Mouse (Mus musculus) kidney, embryonic 16.5 days (tissue): ENCODE measurements around the gene Apobr. TPM values are rescaled to one million over a fixed set of nuclear protein-coding genes. Genes with fewer than 3 reads are reported as not detected.

Source experiments
- ATAC-seq: fragments of 200-750 bp; cut with Nextera tagmentation; 2 replicates; pipeline ENCODE4 v1.8.0; 2017; ENCODE audit warnings: moderate TSS enrichment; ENCODE audit not compliant: low FRiP score, low TSS enrichment
- H3K27ac ChIP-seq: fragments of 300-500 bp; sonication (generic); 2 replicates; pipeline ENCODE4 v1.5.1; 2014; ENCODE audit warnings: low read length
- H3K27me3 ChIP-seq: fragments of 300-500 bp; sonication (generic); 2 replicates; pipeline ENCODE4 v1.6.1; 2014; ENCODE audit warnings: low read length, control low read depth, mixed read lengths; ENCODE audit not compliant: insufficient read depth
- H3K36me3 ChIP-seq: fragments of 300-500 bp; sonication (generic); 2 replicates; pipeline ENCODE4 v1.6.1; 2014; ENCODE audit warnings: low read length, control low read depth, mixed read lengths; ENCODE audit not compliant: insufficient read depth
- H3K4me1 ChIP-seq: fragments of 300-500 bp; sonication (generic); 2 replicates; pipeline ENCODE4 v1.6.1; 2014; ENCODE audit warnings: low read length, control low read depth, mixed read lengths; ENCODE audit not compliant: insufficient read depth
- H3K4me2 ChIP-seq: fragments of 300-500 bp; sonication (generic); replicated peaks from 2 replicates; pipeline ENCODE4 v1.6.1; 2014; ENCODE audit warnings: low read depth, low read length
- H3K4me3 ChIP-seq: fragments of 300-500 bp; sonication (generic); 2 replicates; pipeline ENCODE4 v1.5.1; 2014; ENCODE audit warnings: mild to moderate bottlenecking, low read length
- H3K9ac ChIP-seq: fragments of 300-500 bp; sonication (generic); replicated peaks from 2 replicates; pipeline ENCODE4 v1.6.1; 2014; ENCODE audit warnings: low read length
- H3K9me3 ChIP-seq: fragments of 300-500 bp; sonication (generic); 2 replicates; pipeline ENCODE4 v1.6.1; 2016; ENCODE audit warnings: low read length, control low read depth
- WGBS: fragments of 180-500 bp; shearing (Covaris S2); extraction: QIAGEN DNeasy Blood & Tissue Kit; methylation state at CpG from one replicate; pipeline ENCODE4 v1.1.7; 2014; 5-methylcytosine and 5-hydroxymethylcytosine counted together
- polyA plus RNA-seq: library from polyadenylated mRNA; unstranded; fragments of >200 nt; fragmentation: Nextera tagmentation; extraction: Ambion mirVana; gene quantifications from 2 replicates; pipeline ENCODE4 v1.2.1, GENCODE M21; 2015

Apobr gene
- polyA plus RNA-seq, 1 experiment from 2014 or later, result 1.1 TPM

DNA sequence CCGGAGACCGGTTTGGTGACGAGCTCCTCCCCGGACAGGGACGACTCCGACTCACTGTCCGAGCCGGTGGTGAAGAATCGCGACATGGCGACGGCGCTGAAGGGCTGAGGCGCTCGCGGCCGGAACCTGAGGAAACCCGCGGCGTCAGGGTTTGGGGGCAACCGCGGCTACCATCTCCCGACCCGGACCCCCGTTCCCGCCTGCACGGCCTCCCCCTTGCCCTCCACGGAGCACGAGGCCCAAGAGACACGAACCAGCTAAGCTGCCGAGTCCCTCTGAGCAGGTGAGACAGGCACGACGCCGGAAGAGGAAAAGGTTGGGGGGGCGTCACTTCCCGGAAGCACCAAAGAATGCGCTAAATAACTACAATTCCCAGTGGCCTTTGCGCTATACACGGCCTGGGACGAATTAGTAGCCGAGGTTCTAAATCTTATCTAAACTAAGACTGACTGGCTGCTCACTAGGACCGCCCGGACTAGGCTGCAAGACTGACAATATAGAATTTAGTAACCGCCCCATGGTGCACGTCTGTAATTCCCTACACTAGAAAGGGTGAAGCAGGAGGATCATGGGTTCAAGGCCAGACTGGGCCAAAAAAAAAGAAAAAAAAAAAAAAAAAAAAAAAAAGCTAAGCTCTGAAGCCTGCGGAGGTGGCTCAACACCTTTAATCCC lies 18.5 kb upstream of the Apobr start, which contains the start of gene Eif3c:
Eif3c (minus strand) TSS at position 318 of the 672 bp plus-strand sequence.
- peak; percentile 97 for ATAC-seq
- H3K27ac ChIP-seq, result peak within 1 kb of the TSS; percentile 94
- H3K4me2 ChIP-seq, result peak within 1 kb of the TSS; percentile 69
- H3K9me3 ChIP-seq, result no peaks in the 10 kb centered on the region
- under 1% methylated on average over 46 of the region's 46 CpGs for WGBS
- H3K9ac ChIP-seq, result peak within 1 kb of the TSS; percentile 91
- H3K36me3 ChIP-seq, result peaks cover 34% of the 10 kb centered on the region
- H3K4me3 ChIP-seq, result peak within 1 kb of the TSS; percentile 92
- peaks cover 8% of the 10 kb centered on the region for H3K4me1 ChIP-seq
- no peaks in the 10 kb centered on the region for H3K27me3 ChIP-seq

DNA sequence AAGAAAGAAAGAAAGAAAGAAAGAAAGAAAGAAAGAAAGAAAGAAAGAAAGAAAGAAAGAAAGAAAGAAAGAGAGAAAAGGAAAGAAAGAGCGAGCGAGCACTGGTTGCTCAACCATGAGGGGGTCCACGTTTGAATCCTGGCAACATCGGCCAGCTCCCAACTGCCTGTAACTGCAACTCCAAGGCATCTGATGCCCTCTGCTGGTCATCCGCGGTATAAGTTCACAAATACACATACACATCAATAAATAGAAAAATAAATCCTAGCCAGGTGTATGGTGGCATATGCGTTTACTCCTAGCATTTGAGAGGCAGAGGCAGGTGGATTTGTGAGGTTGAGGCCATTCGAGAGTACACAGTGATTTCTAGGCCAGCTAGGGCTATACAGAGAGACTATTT lies 7.8 kb upstream of the Apobr start:
- Histone ChIP-seq H3K4me2 (no peak overlapping the region), H3K4me1 (no peaks in the 10 kb centered on the region), H3K27me3 (no peaks in the 10 kb centered on the region), H3K27ac (no peak overlapping the region), H3K9me3 (no peaks in the 10 kb centered on the region), H3K4me3 (no peak overlapping the region), H3K36me3 (peaks cover 5% of the 10 kb centered on the region), H3K9ac (no peak overlapping the region)
- no peak for ATAC-seq
- WGBS, result 55% methylated on average over 8 of the region's 8 CpGs

DNA sequence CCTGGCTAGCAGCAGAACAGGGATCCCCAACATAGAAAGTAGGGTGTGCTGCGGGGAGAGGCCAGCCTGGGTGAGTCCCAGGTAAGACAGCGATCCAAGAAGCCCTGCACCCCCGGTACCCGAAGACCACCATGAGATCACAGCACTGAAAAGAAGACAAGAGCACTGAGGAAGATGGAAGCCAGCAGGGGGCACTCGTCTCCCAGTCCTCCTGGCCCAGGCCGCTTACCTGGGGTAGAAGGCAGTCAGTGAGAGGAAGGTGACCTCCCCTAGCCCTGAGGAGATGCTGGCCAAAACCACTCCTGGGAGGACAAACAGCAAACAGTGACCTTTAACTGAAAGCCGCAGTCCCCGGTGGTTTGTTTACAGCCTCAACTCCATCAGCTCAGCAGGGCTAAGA lies 5.6 kb upstream of the Apobr start:
- 51% methylated on average over 8 of the region's 8 CpGs for WGBS
- H3K36me3 ChIP-seq, result peaks cover 5% of the 10 kb centered on the region
- no peaks in the 10 kb centered on the region for H3K9me3 ChIP-seq
- H3K4me1 ChIP-seq, result peaks cover 2% of the 10 kb centered on the region; the same call in 1 of the 2 replicates
- no peak overlapping the region for H3K4me2 ChIP-seq
- no peak overlapping the region for H3K9ac ChIP-seq
- H3K27me3 ChIP-seq, result no peaks in the 10 kb centered on the region
- H3K27ac ChIP-seq, result no peak overlapping the region
- no peak overlapping the region for H3K4me3 ChIP-seq
- no peak for ATAC-seq

DNA sequence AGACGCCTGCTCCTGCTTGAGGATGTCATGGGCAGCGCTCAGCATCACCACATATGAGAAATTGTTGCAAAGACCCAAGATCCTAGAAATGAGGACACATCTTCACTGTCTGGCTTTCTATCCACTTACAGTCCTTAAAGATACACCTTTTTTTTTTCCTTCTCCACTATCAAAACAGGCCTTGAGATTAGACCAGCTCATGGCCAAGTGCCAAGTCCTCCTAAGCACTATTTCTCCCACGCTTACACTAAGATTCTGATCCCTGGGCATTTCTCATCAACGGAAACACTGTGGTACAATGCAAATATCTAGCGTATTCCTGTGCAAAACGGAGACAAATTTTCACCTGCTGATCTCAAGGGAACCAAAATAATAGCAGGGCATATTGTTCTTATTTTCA lies 3.1 kb upstream of the Apobr start:
- Histone ChIP-seq H3K36me3 (no peaks in the 10 kb centered on the region; the same call in 1 of the 2 replicates), H3K4me3 (no peak overlapping the region), H3K9ac (no peak overlapping the region), H3K9me3 (no peaks in the 10 kb centered on the region), H3K4me1 (peaks cover 2% of the 10 kb centered on the region; the same call in 1 of the 2 replicates), H3K27me3 (no peaks in the 10 kb centered on the region), H3K27ac (no peak overlapping the region), H3K4me2 (no peak overlapping the region)
- ATAC-seq, result no peak
- WGBS, result 81% methylated on average over 6 of the region's 6 CpGs

DNA sequence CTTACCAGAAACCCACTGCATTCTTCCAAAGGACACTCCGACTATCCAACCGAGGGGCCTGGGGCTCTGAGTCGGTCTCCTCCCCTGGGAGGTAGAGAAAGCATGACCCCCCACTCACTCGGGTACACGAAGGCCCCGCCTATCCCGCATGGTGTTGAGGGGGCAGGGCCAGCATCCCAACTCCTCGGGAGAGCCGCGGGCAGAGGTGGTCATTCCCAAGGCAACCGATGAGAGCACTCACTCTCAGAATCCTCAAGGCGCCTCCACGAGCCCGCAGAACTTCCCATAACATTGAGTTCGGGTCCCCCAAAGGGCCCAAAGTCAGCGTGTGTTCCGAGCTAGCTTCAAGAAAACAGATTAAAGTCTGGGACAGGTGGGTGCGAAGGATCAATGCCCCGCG lies 2.0 kb upstream of the Apobr start:
- H3K27ac ChIP-seq, result no peak overlapping the region
- WGBS, result 2% methylated on average over 20 of the region's 20 CpGs
- no peaks in the 10 kb centered on the region for H3K27me3 ChIP-seq

DNA sequence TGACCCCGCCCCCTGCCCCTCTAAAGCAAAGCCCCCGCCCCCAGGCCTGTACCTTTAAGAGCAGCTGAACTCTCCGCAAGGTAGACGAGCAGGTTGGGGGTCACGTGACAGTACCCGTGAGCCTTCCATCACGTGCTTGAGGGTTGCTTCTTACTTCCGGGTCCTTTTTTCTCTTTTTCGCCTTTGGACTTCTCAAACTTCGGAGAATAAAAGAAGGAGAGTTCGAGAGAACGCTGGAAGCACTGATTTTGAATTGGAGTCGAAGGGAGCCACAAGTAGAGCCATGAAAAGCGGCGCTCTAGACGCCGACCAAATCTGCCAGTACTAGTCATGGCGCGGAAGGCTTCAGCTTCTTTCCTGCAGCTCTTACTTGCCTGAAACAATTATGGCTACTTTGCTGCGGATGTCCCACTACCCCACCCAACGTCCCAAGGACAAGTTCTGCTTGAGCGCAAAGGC lies 1.5 kb upstream of the Apobr start:
- Histone ChIP-seq H3K9me3 (no peaks in the 10 kb centered on the region), H3K9ac (peak overlapping the region; percentile 62), H3K4me1 (peaks cover 15% of the 10 kb centered on the region; the same call in 1 of the 2 replicates), H3K4me2 (peak overlapping the region; percentile 69), H3K27ac (peak overlapping the region; percentile 80), H3K27me3 (no peaks in the 10 kb centered on the region), H3K36me3 (no peaks in the 10 kb centered on the region; the same call in 1 of the 2 replicates), H3K4me3 (peak overlapping the region; percentile 52)
- peak; percentile 87 for ATAC-seq
- 1% methylated on average over 22 of the region's 22 CpGs for WGBS

More for the DNA sequence above, 2.0 kb upstream of the Apobr start:
- H3K4me1 ChIP-seq, result peaks cover 10% of the 10 kb centered on the region; the same call in 1 of the 2 replicates
- peak overlapping the region; percentile 52 for H3K4me3 ChIP-seq
- H3K9ac ChIP-seq, result peak overlapping the region; percentile 62
- peak; percentile 66 for ATAC-seq
- H3K9me3 ChIP-seq, result no peaks in the 10 kb centered on the region
- peak overlapping the region; percentile 69 for H3K4me2 ChIP-seq
- no peaks in the 10 kb centered on the region; the same call in 1 of the 2 replicates for H3K36me3 ChIP-seq

DNA sequence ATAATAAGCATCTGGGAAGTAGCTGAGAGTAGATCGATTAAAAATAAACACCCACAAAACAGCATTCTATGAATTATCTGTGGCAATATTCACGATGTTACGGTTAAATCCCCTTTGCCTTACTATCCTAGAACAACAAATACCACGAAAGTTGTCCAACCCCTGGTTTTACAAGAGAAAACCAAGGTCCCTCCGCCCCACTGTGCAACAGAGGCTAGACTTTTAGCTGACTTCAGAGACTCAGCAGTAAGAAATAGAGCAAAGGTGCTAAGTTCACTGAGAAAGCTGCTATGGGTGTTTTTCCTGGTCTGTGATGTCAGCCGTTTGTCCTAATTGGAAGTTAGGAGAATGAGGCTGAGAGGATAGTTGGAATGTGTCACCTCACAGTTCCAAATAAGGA lies 981 bp upstream of the Apobr start:
- no peaks in the 10 kb centered on the region for H3K27me3 ChIP-seq
- H3K9me3 ChIP-seq, result no peaks in the 10 kb centered on the region
- ATAC-seq, result no peak
- no peaks in the 10 kb centered on the region; the same call in 1 of the 2 replicates for H3K36me3 ChIP-seq
- 53% methylated on average over 6 of the region's 6 CpGs for WGBS
- peaks cover 15% of the 10 kb centered on the region; the same call in 1 of the 2 replicates for H3K4me1 ChIP-seq
- peak overlapping the region; percentile 62 for H3K9ac ChIP-seq
- peak overlapping the region; percentile 69 for H3K4me2 ChIP-seq
- H3K4me3 ChIP-seq, result peak overlapping the region; percentile 52
- peak overlapping the region; percentile 80 for H3K27ac ChIP-seq

DNA sequence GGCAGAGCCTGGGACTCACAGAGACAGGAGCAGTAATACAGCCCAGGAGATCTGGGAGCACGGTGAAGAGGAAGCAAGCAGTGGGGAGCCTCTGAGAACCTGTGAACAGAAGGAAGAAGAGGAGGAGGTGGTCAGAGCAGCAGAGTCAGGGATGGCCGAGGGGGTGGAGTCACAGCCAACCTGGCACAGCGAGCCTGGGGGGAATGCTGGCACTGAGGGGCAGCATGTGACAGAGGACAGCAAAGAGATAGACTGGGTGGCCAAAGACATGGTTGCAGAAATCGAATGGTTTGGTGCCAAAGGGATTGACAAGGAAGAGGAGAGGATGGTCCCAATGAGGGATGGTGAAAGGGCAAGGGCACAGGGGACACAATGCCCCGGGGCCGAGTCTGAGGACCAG lies 975 bp downstream of the Apobr start, which contains the start of gene Cln3:
Cln3 (minus strand) TSS at position 101 of the 400 bp plus-strand sequence.
- peaks cover 15% of the 10 kb centered on the region; the same call in 1 of the 2 replicates for H3K4me1 ChIP-seq
- WGBS, result 77% methylated on average over 6 of the region's 6 CpGs
- H3K27ac ChIP-seq, result no peak within 1 kb of the TSS
- H3K36me3 ChIP-seq, result no peaks in the 10 kb centered on the region; the same call in 1 of the 2 replicates
- no peak for ATAC-seq
- no peaks in the 10 kb centered on the region for H3K9me3 ChIP-seq
- H3K27me3 ChIP-seq, result no peaks in the 10 kb centered on the region
- H3K4me2 ChIP-seq, result no peak within 1 kb of the TSS
- no peak within 1 kb of the TSS for H3K4me3 ChIP-seq
- H3K9ac ChIP-seq, result no peak within 1 kb of the TSS

DNA sequence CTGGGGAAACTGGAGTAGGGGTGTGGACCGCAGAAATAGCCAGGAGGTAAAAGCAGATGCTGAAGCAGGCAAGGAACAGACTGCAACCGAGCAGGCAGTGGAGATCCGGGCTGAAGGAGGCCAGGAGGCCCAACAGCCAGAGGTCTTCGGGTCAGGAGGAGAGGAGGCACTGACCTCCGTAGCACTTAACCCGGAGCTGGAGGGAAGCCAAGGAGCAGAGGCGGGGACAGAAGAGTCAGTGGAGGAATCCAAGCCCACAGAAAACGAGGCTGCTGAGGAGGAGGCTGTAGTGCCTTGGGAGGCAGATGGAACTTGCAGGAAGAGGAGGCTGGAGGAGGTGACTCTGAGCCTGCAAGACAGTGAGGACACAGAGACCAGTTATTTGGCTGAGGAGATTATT lies 2.1 kb downstream of the Apobr start:
- Histone ChIP-seq H3K27me3 (no peaks in the 10 kb centered on the region), H3K9me3 (no peaks in the 10 kb centered on the region), H3K9ac (no peak overlapping the region), H3K4me1 (peaks cover 15% of the 10 kb centered on the region; the same call in 1 of the 2 replicates), H3K4me2 (no peak overlapping the region), H3K27ac (no peak overlapping the region), H3K36me3 (no peaks in the 10 kb centered on the region), H3K4me3 (no peak overlapping the region)
- ATAC-seq, result no peak
- 27% methylated on average over 8 of the region's 8 CpGs for WGBS

DNA sequence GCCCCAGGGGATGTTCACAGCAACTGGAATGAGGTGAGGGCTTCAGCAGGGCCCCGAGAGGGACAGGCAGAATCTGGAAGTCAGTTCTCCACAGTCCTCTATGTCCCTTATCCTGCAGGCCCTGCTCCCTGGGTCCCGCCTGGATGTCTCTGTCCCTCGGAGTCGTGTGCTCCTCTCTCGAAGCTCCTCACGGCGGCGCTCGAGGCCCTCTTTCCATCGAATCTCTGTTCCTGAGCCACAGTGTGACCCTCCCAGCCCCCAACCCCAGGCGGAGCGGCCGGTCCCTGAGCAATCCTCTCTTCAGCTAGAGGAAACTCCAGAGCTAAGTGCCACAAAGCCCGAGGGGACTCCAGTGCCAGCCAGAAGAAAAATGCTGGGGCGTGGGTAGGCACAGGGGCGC lies 3.0 kb downstream of the Apobr start:
- Histone ChIP-seq H3K9me3 (no peaks in the 10 kb centered on the region), H3K4me3 (peak overlapping the region; percentile 22), H3K4me2 (peak overlapping the region; percentile 46), H3K36me3 (no peaks in the 10 kb centered on the region), H3K4me1 (peaks cover 15% of the 10 kb centered on the region; the same call in 1 of the 2 replicates), H3K9ac (peak overlapping the region; percentile 61), H3K27me3 (no peaks in the 10 kb centered on the region), H3K27ac (no peak overlapping the region)
- 9% methylated on average over 16 of the region's 16 CpGs for WGBS
- ATAC-seq, result peak; percentile 44; the same call in 1 of the 2 replicates
